Mouse (Mus musculus) intestine, embryonic 14.5 days (tissue): Measurements from ENCODE around the gene Lrrk1. TPM values are rescaled to one million over a fixed set of nuclear protein-coding genes. Genes with fewer than 3 reads are reported as not detected.

ENCODE experiments used
- ATAC-seq: fragments of 200-750 bp; cut with Nextera tagmentation; replicated peaks from 2 replicates; pipeline ENCODE4 v1.8.0; 2017; ENCODE audit warnings: low read depth, moderate number of reproducible peaks, moderate TSS enrichment, moderate library complexity; ENCODE audit not compliant: low FRiP score, low TSS enrichment
- DNase-seq: peaks from one replicate; pipeline ENCODE4 v3.0.0-alpha.2; 2018; ENCODE audit warnings: low spot score
- H3K27ac ChIP-seq: fragments of 300-500 bp; sonication (generic); 2 replicates; pipeline ENCODE4 v1.5.1; 2014; ENCODE audit warnings: low read depth, mild to moderate bottlenecking, control low read depth
- H3K27me3 ChIP-seq: fragments of 300-500 bp; sonication (generic); replicated peaks from 2 replicates; pipeline ENCODE4 v1.6.1; 2014; ENCODE audit warnings: low read length, control low read depth; ENCODE audit not compliant: control insufficient read depth, insufficient read depth
- H3K36me3 ChIP-seq: fragments of 300-500 bp; sonication (generic); 2 replicates; pipeline ENCODE4 v1.6.1; 2014; ENCODE audit warnings: low read length, control low read depth; ENCODE audit not compliant: control insufficient read depth, insufficient read depth
- H3K4me1 ChIP-seq: fragments of 300-500 bp; sonication (generic); replicated peaks from 2 replicates; pipeline ENCODE4 v1.6.1; 2014; ENCODE audit warnings: low read length, control low read depth, mixed read lengths; ENCODE audit not compliant: control insufficient read depth, insufficient read depth
- H3K4me2 ChIP-seq: fragments of 300-500 bp; sonication (generic); 2 replicates; pipeline ENCODE4 v1.6.1; 2014; ENCODE audit warnings: low read length
- H3K4me3 ChIP-seq: fragments of 300-500 bp; sonication (generic); 2 replicates; pipeline ENCODE4 v1.5.1; 2014; ENCODE audit warnings: low read depth, low read length, control low read depth, mixed read lengths
- H3K9ac ChIP-seq: fragments of 300-500 bp; sonication (generic); 2 replicates; pipeline ENCODE4 v1.6.1; 2014; ENCODE audit warnings: mild to moderate bottlenecking, low read length
- H3K9me3 ChIP-seq: fragments of 300-500 bp; sonication (generic); 2 replicates; pipeline ENCODE4 v1.6.1; 2016; ENCODE audit warnings: low read length, control low read depth; ENCODE audit not compliant: control insufficient read depth
- WGBS: fragments of 180-500 bp; shearing (Covaris S2); extraction: QIAGEN DNeasy Blood & Tissue Kit; methylation state at CpG from one replicate; pipeline ENCODE4 v1.1.7; 2014; 5-methylcytosine and 5-hydroxymethylcytosine counted together
- polyA plus RNA-seq: library from polyadenylated mRNA; unstranded; fragments of >200 nt; fragmentation: Nextera tagmentation; extraction: Ambion mirVana; gene quantifications from 2 replicates; pipeline ENCODE4 v1.2.1, GENCODE M21; 2014

Gene Lrrk1
- polyA plus RNA-seq, 1 experiment from 2014 or later: 16.9 TPM

DNA sequence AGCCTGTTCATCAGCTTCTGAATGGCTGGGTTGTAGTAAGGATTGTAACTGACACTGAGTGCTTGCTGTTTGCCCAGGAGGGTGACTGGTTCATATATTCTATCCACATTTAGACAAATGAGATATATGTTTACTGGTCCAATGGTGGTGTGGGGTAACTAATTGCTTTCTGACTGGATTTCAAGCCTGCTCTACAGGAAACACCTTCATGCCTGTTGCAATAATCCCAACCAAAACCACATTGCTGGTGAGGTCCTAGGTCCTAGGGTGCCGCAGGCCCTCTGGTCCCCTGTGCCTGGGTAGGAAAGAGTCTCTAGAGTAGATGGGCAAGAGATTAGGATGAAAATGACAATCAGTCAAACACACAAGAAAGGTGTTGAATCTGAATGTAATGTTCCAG lies 175.3 kb downstream of the Lrrk1 start:
- Histone ChIP-seq H3K4me3 (no peak overlapping the region), H3K4me2 (no peak overlapping the region), H3K27ac (no peak overlapping the region), H3K27me3 (no peaks in the 10 kb centered on the region), H3K9me3 (peaks cover 2% of the 10 kb centered on the region; the same call in 1 of the 2 replicates), H3K36me3 (no peaks in the 10 kb centered on the region), H3K9ac (no peak overlapping the region), H3K4me1 (0 out of 2 replicates have a peak, but pooled peaks cover under 1% of the 10 kb centered on the region)
- 91% methylated on average over 1 of the region's 1 CpGs for WGBS
- ATAC-seq: no peak
- DNase-seq: no peak

DNA sequence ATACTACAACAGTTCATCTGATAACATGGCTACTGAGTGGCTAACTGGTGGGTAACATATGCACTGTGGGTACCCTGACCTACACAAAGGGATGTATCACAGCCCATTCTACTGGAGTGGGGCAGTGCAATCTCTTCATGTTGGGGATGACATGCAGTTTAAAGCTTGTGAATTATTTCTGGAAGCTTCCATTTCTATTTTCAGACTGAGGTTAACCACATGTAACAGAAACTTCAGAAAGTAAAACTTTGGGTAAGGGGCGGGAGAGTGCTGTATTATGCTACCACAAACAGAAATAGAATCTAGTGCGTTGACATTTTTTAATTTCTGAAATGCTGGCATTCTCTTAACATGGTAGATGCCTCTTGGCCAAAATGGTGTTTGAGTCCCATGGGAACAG lies 178.2 kb downstream of the Lrrk1 start:
- DNase-seq (no peak), ATAC-seq (no peak)
- WGBS: 82% methylated on average over 2 of the region's 2 CpGs
- Histone ChIP-seq H3K36me3 (no peaks in the 10 kb centered on the region), H3K4me3 (no peak overlapping the region), H3K4me2 (no peak overlapping the region), H3K9ac (no peak overlapping the region), H3K4me1 (no peaks in the 10 kb centered on the region), H3K27me3 (no peaks in the 10 kb centered on the region), H3K27ac (no peak overlapping the region), H3K9me3 (peaks cover 5% of the 10 kb centered on the region; the same call in 1 of the 2 replicates)

DNA sequence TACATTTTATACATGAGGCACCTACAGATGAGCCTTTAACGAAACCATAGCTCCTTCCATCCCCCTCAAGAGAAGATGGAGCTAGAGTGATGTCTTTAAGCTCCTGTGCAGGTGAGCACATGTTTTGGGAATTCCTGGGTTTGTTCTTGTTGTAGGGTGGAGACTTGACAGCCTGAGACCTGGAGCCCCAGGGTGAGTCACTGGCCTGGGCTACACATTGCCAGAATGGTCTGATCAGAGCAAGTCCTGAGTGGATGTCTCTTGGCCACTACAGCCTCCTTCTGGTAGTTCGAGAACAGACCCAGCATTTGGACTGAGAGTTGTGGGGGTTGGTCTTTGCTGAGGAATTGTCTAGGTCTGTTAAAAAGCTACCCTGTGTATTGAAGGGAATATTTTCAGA lies 186.5 kb downstream of the Lrrk1 start:
- Histone ChIP-seq H3K9ac (no peak overlapping the region), H3K4me2 (no peak overlapping the region), H3K9me3 (no peaks in the 10 kb centered on the region; the same call in 1 of the 2 replicates), H3K36me3 (no peaks in the 10 kb centered on the region), H3K4me3 (no peak overlapping the region), H3K4me1 (peaks cover under 1% of the 10 kb centered on the region; the same call in 1 of the 2 replicates), H3K27ac (no peak overlapping the region), H3K27me3 (no peaks in the 10 kb centered on the region)
- no peak for DNase-seq
- no peak for ATAC-seq
- 83% methylated on average over 2 of the region's 2 CpGs for WGBS

DNA sequence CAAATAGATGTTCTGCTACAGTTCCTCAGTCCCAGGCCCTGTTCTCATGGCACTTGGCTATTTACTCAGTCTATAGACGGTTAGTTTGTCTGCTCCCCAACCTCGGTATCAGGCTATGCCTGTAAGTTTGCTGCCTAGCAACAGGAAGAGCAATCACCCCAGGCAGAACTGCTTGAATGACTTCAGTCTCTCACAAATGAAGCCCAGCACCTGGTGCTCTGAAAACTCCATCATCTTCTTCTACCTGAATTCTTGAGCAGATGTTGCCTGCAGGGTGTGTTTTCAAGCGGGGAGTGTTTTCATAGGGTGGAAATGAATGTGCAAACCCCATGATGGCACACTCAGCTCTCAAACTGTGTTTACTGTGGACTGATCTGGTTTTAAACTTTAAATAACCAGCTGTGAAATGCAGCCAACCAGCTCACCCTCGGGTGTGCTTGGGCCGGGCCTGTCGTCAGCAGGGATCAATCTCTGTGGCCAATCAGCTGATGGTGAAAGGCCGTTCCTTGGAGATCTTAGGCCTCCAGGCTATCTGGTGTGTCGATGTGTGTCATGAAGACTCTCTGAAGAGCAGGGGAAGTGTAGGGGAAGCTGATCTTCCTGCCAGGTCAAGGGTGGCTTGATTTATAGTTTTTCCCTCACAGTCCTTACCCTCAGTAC lies 187.2 kb downstream of the Lrrk1 start:
- no peak for ATAC-seq
- Histone ChIP-seq H3K4me3 (no peak overlapping the region), H3K4me2 (no peak overlapping the region), H3K27ac (no peak overlapping the region), H3K4me1 (peaks cover 4% of the 10 kb centered on the region; the same call in 1 of the 2 replicates), H3K9ac (no peak overlapping the region), H3K9me3 (no peaks in the 10 kb centered on the region; the same call in 1 of the 2 replicates), H3K36me3 (no peaks in the 10 kb centered on the region), H3K27me3 (no peaks in the 10 kb centered on the region)
- DNase-seq: no peak
- WGBS: 29% methylated on average over 8 of the region's 8 CpGs

DNA sequence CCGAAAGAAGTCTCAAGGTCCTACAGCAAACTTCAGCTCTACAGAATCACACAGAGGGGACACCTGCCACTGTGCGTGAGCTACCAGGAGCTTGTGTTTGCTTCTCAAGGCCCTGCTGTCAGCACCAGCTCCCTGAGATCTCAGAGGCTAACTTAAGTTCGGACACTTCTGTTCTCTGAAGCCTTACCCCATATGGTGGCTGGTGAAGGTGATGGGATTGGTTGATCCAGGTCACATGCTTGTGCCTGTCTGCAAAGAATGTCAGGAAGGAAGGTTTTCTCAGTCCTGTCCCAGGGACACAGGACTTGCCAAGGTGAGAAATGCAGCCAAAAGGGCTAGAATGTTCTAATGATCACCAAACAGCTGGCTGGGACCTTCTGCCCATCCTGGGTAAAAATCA lies 187.8 kb downstream of the Lrrk1 start:
- DNase-seq (no peak), ATAC-seq (no peak)
- peaks cover 4% of the 10 kb centered on the region; the same call in 1 of the 2 replicates for H3K4me1 ChIP-seq
- no peaks in the 10 kb centered on the region for H3K27me3 ChIP-seq
- 76% methylated on average over 3 of the region's 3 CpGs for WGBS
- H3K4me3 ChIP-seq: no peak overlapping the region
- no peak overlapping the region for H3K9ac ChIP-seq
- H3K4me2 ChIP-seq: no peak overlapping the region
- H3K27ac ChIP-seq: no peak overlapping the region
- H3K36me3 ChIP-seq: no peaks in the 10 kb centered on the region
- no peaks in the 10 kb centered on the region; the same call in 1 of the 2 replicates for H3K9me3 ChIP-seq

DNA sequence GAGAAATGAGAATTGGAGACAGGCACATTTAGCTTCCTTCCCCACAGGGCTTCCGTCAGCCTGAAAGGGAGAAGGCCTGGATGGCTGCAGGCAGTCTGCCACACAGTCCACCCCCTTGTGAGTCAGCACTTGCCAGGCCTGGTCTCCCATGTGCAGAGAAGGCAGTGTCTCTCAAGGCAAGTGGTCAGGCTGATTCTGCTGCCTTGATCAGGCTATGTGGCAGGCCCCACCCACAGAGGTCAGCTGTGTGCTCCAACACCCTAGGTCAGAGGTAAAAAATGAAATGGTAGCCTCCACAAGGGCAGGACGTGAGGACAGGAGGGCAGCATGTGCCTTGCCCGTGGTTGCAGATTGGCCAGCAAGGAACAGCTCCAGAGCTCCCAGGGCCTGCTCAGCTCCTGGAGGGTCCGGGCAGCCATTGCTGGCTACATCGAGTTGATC lies 188.7 kb downstream of the Lrrk1 start:
- no peak overlapping the region for H3K4me2 ChIP-seq
- no peak overlapping the region for H3K4me3 ChIP-seq
- DNase-seq (no peak), ATAC-seq (no peak)
- no peaks in the 10 kb centered on the region for H3K36me3 ChIP-seq
- 81% methylated on average over 5 of the region's 5 CpGs for WGBS
- no peaks in the 10 kb centered on the region; the same call in 1 of the 2 replicates for H3K9me3 ChIP-seq
- H3K27ac ChIP-seq: no peak overlapping the region
- no peaks in the 10 kb centered on the region for H3K27me3 ChIP-seq
- no peak overlapping the region for H3K9ac ChIP-seq
- H3K4me1 ChIP-seq: peaks cover 4% of the 10 kb centered on the region; the same call in 1 of the 2 replicates

DNA sequence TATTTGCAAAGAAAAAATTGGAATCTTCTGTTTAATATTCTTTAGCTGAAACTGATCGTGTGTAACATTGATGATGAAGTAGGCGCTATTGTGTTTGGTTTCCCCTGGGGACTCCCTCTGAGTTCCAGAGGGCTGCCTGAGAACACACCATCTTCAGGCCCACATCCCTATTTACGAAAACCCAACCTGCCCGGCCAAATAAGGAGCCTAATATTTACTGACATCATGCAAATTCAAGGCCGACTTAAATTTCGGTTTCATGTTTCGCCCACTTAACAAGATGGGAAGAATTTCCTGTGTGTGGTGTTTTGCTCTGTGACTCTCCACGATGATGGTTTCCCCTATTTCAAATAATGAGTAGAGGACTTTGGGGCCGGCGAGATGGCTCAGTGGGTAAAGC lies 189.7 kb downstream of the Lrrk1 start:
- H3K27ac ChIP-seq: no peak overlapping the region
- no peak overlapping the region for H3K4me3 ChIP-seq
- DNase-seq (no peak), ATAC-seq (no peak)
- peaks cover 4% of the 10 kb centered on the region; the same call in 1 of the 2 replicates for H3K4me1 ChIP-seq
- WGBS: 73% methylated on average over 10 of the region's 10 CpGs
- H3K9me3 ChIP-seq: no peaks in the 10 kb centered on the region
- H3K4me2 ChIP-seq: no peak overlapping the region
- H3K36me3 ChIP-seq: no peaks in the 10 kb centered on the region
- no peaks in the 10 kb centered on the region for H3K27me3 ChIP-seq
- H3K9ac ChIP-seq: no peak overlapping the region

DNA sequence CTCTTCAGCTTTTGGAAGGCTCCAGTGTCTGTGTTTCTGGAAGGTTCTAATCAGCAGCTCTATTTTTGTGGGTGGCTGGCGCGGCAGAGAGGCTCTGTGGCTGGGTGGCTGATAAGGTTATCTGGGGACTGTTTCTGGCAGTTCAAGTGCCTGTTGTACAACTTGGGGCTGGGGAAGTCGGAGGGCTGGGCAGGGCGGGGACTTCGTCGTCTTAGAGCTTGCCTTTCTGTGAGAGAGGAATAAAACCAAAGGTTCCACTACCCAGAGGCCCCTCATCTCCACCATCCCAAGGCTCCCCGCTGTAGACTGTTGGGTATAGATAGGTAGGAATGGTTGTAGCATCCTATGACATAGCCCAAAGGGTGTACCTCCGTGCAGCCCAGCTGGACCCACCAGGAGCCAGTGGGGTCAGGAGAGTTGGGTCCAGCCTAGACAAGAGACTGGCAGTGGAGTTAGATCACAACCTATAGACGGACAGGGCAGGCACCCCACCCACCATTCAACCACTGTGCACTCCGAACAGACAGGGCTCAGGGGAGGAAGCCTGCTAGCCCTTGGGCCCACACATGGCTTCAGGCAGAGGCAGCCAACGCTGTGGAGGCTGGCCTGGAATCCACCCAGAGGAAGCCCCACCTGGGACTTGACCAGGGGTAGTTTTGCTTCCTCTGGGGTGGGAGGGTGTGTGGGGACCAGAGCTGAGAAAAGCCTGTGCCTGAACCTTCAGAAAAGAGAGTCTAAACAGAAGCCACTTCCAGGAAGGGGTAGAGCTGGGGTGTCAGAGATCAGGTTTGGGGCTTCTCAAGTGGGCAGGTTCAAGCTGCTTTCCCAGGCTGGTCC lies 191.3 kb downstream of the Lrrk1 start:
- H3K27me3 ChIP-seq: no peaks in the 10 kb centered on the region
- H3K36me3 ChIP-seq: no peaks in the 10 kb centered on the region
- no peak overlapping the region for H3K4me3 ChIP-seq
- WGBS: 69% methylated on average over 11 of the region's 11 CpGs
- no peaks in the 10 kb centered on the region for H3K9me3 ChIP-seq
- DNase-seq (no peak), ATAC-seq (no peak)
- no peak overlapping the region for H3K27ac ChIP-seq
- H3K4me1 ChIP-seq: peaks cover 4% of the 10 kb centered on the region; the same call in 1 of the 2 replicates
- H3K9ac ChIP-seq: no peak overlapping the region
- no peak overlapping the region for H3K4me2 ChIP-seq
